Mouse (Mus musculus) liver, adult 2 months (tissue): ENCODE measurements at regions not wholly inside any gene's neighbourhood (a gene's known extent, or its start where the extent isn't known, plus 50 kb on each side); places are given as distances from the start of the nearest gene placed in this dataset.

ENCODE experiments used
- CTCF ChIP-seq: fragments of 200-500 bp; IDR thresholded peaks from 2 replicates; pipeline ENCODE4 v1.5.1; 2011; ENCODE audit warnings: low read depth, low read length, control low read depth
- POLR2A ChIP-seq: fragments of 200-500 bp; IDR thresholded peaks from 2 replicates; pipeline ENCODE4 v1.6.1; 2011; ENCODE audit warnings: low read length, control low read depth; ENCODE audit not compliant: insufficient read depth; ENCODE audit errors: extremely low read depth

DNA sequence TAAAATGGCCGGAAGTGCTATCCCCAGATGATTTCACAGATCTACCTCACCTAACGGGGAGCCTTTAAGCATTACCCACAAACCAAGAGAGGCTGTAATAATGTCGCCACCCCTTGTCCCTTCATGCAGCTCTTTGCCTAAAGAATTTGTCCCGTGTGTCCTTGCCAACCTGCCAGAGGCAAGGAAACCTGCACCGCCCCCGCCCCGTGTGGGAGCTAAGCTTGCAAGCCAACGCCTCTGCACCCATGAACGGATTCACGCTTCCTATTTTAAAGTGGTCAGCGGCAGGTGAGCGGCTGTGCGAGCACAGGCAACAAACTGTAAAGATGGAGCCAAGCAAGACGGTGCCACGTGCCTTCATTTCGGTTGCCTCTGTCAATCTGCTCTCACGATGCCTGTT, 63.1 kb downstream of the Gm11011 start:
- TF ChIP-seq CTCF: no peak
- no peak for TF ChIP-seq POLR2A
